Mouse (Mus musculus) natural killer cell, adult 2 months (primary cell): Measurements from ENCODE around the gene Tspan32.
A peak's percentile ranks its signal among the peaks of the same experiment; 100 is the strongest.

Experiments
- DNase-seq, 2 experiments: peaks; one replicate each; pipeline ENCODE4 v3.0.0; 2022; ENCODE audit warnings: low spot score in 2 of 2

Tspan32 gene

GRCm38 (mm10) chr7:143007599-143008369, 2.9 kb downstream of the Tspan32 start:
- peak; percentile 86 to 91 for DNase-seq

DNA sequence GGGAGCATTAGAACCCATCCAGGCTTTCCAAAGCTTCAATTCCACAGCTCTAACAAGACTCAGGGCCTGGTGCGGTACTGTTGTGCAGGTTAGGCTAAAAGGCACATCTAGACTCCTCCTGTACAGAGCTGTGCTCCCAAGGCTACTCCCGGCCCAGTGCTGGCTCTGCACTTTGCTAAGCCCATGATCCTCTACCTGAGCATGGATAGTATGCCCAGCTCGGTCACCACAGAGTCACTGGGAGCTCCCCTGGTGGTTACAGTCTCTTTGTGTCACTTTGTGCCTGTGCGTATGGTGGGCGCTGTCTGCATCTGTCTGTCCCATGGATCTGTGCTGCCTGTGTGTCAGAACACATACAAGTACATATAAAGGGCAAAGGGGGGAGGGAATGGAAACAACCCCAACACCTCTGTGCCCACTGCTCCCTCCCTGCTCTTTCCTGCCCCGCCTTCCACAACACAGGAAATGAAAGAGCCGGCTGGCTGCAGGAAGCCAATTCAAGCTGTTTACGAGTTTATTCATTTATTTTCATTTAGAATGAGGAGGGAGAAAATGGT, 3.6 kb downstream of the Tspan32 start:
- DNase-seq, result peak; percentile 66 to 69

GRCm38 (mm10) chr7:143008996-143009665, 4.3 kb downstream of the Tspan32 start:
- peak in 1 of 2 experiments; percentile 31 for DNase-seq

GRCm38 (mm10) chr7:143009996-143010395, 5.2 kb downstream of the Tspan32 start:
- peak; percentile 68 to 81 for DNase-seq

GRCm38 (mm10) chr7:143011226-143011625, 6.4 kb downstream of the Tspan32 start:
- DNase-seq, result no peak

DNA sequence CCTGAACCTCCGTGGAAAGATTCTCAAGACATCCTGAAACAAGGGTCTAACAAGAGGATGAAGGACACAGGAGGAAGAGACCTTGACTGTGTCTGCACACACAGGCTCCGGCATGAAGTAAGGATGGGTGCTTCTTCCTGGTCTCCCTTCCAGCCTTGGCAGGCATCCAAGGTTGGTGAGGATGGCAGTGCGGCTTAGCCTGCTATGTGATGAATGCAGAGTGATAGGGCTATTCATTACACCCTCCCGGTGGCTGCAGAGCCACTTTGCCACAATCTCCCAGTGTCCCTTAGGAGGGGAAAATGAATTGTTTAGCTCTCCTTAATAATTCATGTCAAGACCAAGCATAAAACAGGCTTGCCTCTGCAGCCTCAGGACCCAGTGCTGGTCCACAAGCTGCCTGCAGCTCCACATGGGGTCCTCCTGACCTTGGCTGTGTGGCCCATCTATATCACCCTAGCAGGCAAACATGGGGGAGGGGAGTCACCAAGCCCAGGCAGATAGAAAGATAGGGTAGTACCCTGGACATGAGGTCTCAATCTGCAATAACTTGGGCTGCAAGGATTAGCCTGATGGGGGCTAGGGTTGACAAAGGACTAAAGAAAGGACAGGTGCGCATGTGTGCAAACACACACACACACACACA, 7.5 kb downstream of the Tspan32 start:
- DNase-seq, result no peak

- no peak for DNase-seq
Measured at GRCm38 (mm10) chr7:143013420-143014178, 8.8 kb downstream of the Tspan32 start.

GRCm38 (mm10) chr7:143014862-143015659, 10.2 kb downstream of the Tspan32 start:
- DNase-seq, result no peak

- no peak for DNase-seq
Measured at GRCm38 (mm10) chr7:143015755-143016423, 11.0 kb downstream of the Tspan32 start.

GRCm38 (mm10) chr7:143016424-143017142, 11.7 kb downstream of the Tspan32 start:
- no peak for DNase-seq

DNA sequence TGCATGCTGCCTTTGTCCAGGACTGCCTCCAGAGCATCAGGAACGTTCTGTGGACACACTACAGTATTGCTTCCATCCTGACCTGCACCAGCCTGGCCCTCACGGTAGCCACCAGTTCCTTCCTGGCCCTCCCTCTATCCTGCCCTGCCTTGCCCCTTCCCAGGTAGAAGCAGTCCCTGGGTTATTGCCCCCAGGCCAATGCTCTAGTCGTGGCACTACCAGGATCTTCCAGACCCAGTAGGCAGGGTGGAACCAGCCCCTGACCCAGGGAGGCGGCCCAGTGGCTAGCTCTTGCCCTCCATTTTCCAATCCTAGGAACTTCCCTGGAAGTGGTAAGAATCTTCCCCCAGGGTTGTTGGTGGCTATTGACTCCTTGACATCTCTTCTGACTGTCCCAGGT, 12.3 kb downstream of the Tspan32 start:
- no peak for DNase-seq

DNA sequence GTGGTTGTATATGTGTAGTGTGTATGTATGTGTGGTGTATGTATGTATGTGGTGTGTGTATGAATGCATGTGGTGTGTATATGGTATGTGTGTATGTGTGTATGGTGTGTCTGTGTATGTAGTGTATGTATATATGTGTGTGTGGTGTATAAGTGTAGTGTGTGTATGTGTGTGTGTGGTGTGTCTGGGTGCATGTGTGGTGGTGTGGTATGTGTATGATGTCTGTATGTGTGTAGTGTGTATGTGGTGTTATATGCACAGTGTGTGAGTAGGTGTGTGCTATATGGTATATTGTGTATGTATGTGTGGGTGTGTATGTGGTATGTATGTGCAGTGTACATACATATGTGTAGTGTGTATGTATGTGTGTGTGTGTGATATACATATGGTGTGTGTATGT, 15.2 kb downstream of the Tspan32 start:
- DNase-seq, result no peak

DNA sequence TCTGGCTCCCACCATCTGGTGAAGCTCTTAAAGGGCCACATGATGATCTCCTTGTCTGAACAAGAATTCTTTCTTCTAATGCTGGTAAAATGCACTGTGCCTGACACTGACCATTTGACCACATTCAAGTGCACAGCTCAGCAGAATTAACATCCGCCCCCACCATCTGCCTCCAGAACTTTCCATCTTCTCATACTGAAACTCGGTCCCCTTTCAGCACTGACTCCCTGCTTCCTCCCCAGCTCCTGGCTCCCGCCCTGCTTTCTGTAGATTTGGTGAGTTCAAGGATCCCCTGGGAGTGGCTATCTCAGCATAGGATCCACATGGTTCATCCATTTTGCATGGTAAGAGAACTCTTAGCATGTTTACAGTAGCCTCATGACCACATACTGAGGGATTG, 15.9 kb downstream of the Tspan32 start:
- no peak for DNase-seq

GRCm38 (mm10) chr7:143021356-143022164, 16.7 kb downstream of the Tspan32 start:
- no peak for DNase-seq

GRCm38 (mm10) chr7:143023499-143023898, 18.7 kb downstream of the Tspan32 start:
- DNase-seq, result no peak

DNA sequence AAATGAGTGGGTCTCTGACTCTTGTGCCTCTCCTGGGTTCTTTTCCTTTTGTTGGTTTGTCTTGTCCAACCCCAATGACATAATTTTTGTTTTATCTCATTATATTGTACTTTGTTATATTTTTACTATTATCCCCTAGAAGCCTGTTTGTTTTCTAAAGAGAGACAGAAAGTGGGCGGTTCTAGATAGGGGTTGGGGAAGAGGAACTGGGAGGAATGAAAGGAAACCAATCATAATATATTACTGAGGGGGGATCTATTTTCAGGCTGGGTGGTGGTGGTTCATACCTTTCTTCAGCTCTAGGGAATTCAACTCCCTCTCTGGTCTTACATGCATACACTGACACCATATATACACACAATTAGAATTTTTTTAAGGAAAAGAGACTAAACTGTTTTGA, 19.4 kb downstream of the Tspan32 start:
- DNase-seq, result no peak

DNA sequence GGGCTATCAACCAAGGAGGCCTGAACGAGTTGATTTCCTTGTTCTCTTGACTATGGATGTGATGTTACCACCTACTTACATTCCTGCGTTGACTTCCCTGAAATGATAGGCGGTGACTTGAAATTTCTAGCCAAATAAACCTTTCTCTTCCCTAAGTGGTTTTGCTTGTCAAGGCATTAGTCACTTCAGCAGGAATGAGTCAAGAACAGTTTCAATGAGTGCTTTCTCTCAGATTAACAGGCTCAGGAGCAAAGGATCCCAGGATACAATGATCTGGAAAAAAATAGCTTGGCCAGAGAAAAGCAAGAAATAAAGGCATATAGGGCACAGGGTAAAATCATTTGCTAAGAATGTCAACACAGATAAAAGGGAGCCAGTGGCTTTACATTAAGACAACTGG, 20.6 kb downstream of the Tspan32 start:
- DNase-seq, result no peak

DNA sequence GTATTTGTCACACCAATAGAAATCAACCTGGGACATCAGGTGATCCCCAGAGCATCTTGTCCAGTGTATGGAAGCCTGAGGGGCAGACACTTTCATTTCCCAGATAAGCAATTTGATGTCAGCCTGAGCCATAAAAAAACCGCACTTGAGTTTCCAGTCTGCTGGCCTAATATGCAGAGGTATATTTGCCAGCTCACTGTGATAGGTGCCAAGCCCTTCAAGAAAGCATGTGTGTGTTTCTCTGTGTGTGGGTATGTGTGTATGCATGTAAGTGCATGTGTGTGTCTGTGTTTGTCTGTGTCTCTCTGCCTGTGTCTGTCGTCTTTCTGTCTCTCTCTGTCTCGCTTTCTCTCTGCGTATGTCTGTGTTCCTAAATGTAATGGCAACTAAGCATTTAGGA, 22.4 kb downstream of the Tspan32 start:
- DNase-seq, result no peak

- no peak for DNase-seq
Measured at GRCm38 (mm10) chr7:143031816-143032215, 27.0 kb downstream of the Tspan32 start.
